In genomic region chr10:89554885-89555284, GRCm38 (mm10) we compare ENCODE assay signal across 13 mouse cellular contexts. TPM values are rescaled to one million over a fixed set of nuclear protein-coding genes. Genes with fewer than 3 reads are reported as not detected.
"Had no signal": no experiment of that assay in that cellular context is flagged by ENCODE, and none has a peak within 500 bp of the region (broad histone marks: within the 10 kb centered on the region; RNA-seq: fewer than 3 reads in every experiment).

No protein-coding gene starts in this region.

RNA-seq across cellular contexts. Expression of gene Nr1h4, which starts 21.5 kb away (rescaled TPM):
- polyA plus RNA-seq: limb, embryonic 10.5 days; limb, embryonic 11.5 days; limb, embryonic 12.5 days; limb, embryonic 13.5 days; macrophage; midbrain, embryonic 12.5 days; midbrain, embryonic 13.5 days; midbrain, embryonic 14.5 days; midbrain, embryonic 16.5 days; midbrain, postnatal 0 days; myocyte; neural tube, embryonic 11.5 days; neural tube, embryonic 12.5 days had no signal
